Mouse (Mus musculus): ENCODE measurements around the gene Slbp.
A peak's percentile ranks its signal among the peaks of the same experiment; 100 is the strongest.

The Slbp gene

DNA sequence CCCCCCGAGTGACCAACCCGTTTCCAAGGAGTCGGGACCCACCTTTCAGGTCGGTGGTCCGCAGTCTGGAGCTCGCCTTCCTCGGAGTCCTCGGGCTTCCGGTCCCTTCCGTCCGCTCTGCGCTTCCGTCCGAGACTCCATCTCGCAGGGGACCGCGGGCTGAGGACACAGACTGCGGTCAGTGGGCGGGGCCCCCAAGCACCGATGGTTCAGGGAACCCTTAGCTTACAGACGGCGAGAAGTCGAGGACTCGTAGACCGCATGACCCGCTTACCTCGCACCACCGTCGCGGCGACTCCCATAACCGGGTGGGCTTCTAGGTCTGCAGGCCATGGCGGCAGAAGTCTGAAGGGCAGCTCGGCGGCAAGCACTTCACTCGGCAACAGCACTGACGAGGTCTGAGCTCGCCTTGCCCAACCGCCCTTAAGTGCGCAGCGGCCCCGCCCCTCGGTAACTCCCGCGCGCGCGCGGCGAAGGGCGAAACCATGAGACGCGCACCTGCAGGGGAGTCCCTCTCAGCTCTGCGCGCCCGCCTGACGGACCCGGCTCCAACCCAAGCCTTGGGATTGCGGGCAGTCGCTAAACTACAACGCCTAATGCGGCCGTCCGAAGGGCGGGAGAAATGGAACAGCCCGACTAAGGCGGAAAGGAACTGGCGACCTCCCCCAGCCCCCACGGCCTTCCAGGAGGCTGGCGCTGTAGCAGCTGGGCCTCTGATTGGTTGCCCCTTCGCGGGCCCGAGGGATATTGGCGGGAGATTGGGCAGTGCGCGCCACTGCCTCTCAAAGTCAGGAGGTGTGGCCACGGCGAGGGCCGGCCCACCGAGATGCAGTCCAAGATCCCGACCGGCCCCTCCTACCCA lies at the start of gene Slbp:
TSS of gene Slbp (minus strand) at position 654 of the 862 bp plus-strand sequence.
- DNase-seq: peak; percentile 98

- no peak for DNase-seq
These were observed 49.5 kb upstream of the Slbp start for GRCm38 (mm10) chr5:33701832-33702231.

DNA sequence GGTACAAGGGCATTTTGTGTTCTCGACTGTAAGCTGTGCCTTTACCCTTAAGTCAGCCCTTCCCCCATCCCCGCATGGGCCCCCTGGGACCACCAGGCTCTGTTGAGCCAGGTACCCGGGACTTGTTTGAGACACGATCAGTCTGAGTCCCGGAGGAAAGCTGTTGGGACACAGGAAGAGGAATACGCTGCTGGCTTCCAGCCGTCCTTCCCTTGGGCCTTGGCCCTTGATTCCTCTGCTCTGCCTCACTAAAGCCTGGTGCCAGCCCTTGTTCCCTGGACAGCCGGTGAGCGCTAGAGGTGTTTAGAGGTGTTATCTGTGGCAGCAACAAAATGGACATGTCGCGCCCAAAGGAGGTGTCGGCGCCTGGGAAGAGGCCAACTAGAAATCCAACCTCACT lies 47.6 kb upstream of the Slbp start:
- DNase-seq: no peak

GRCm38 (mm10) chr5:33698669-33699068 lies 46.3 kb upstream of the Slbp start:
- DNase-seq: no peak

- DNase-seq: no peak
These were observed 45.7 kb upstream of the Slbp start for GRCm38 (mm10) chr5:33697947-33698512.

- DNase-seq: no peak
These were observed 45.2 kb upstream of the Slbp start for GRCm38 (mm10) chr5:33697534-33697933.

DNA sequence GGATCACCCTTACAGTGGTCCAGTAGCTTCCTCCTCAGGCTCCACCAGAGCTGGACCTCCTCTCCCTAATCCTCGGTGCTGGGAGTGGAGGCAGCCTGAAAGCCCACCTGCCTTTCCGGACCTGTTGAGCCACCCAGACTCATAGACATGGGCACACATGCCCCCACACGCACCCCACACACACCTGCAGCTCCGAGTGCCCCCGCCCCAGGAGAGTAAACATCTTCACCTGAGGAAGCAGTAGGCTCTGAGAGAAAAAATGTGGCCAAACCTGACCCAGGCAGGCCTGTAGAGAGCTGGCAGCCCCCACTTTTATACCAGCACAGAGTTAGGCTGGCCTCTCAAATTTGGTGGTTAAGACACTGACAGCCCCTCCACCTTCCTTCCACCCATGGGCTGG lies 44.1 kb upstream of the Slbp start:
- DNase-seq: no peak

- no peak for DNase-seq
These were observed 43.3 kb upstream of the Slbp start for GRCm38 (mm10) chr5:33695718-33696121.

DNA sequence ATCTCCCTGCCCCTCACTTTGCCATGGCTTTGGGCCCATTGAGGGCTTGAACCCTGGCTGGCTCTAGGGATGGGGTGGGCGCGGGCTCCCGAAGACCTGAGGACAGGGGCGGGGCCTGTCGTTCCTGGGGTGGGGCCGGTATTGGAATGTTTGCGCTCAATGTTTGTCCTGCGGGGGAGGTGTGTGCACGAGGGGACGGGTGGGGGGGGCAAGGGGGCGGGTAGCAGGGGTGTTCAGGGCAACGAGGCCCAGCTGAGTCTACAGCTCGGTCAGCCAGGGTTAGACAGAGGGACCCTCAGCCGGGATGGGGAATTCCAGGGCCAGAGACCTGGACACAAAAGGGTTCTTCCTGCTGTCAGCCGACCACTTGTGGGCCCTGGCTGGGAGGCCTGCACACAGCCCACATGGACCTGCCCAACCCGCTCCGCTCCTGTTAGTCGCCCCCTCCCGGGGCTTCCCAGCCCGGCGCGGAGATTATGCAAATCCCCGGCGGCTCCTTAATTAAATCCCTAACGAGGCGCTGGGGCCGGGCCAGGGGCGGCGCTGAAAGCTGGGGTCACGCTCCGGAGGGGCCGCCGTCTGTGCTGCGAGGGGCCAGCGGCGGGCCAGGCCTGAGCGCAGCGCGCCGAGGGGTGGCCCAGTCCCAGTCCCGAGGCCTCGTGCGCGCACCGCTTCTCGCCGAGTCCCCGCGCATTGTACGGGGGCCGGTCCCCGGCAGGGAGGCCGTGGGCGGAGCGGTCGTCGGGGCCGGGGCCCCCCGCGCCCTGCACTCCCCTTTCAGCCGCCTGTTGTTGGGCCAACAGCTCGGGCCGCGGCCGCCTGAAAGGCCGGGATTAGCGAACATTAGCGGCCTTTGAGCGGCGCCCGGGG lies 42.7 kb upstream of the Slbp start:
- DNase-seq: peak; percentile 40

- DNase-seq: no peak
These were observed 42.1 kb upstream of the Slbp start for GRCm38 (mm10) chr5:33694461-33694847.

- DNase-seq: no peak
These were observed 40.0 kb upstream of the Slbp start for GRCm38 (mm10) chr5:33692393-33692792.

DNA sequence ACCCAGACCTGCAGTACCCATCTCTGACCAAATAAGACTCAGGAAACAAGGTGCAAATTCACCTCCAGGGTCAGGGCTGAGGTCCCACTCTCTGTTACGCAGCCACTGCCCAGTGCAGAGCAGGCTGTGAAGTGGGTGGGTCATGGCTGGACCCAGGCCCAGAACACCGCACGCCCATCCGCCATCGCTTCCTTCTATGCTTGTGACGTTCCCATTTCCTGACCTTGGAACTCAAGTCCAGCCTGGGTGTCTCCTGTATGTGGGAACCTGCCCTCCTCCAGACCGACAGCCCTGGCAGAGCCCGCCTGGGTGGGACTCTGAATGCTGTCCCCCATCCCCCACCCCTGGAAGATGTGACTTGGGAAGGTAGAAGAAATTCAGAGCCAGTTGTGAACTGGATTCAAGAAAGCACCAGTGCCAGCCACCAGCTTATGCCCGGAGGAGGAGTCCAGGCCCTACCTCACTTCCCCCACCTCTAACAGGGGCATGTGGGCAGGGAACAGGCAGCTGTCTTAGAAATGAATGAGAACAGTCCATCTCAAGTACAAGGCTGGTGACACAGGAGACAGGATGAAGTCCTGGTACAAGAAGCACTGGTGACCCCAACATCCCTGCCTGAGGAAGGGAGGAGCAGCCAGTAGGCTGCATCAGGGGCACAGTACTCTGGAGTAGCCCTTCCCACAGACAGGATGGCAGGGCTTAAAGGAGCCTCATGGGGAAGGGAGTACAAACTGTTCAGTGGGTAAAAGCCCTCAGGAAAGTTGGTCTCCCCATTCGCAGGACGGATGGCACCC lies 37.7 kb upstream of the Slbp start:
- peak; percentile 53 for DNase-seq

- no peak for DNase-seq
These were observed 37.0 kb upstream of the Slbp start for GRCm38 (mm10) chr5:33689221-33689844.

- no peak for DNase-seq
These were observed 36.2 kb upstream of the Slbp start for GRCm38 (mm10) chr5:33688278-33689220.

GRCm38 (mm10) chr5:33687142-33687541 lies 34.8 kb upstream of the Slbp start:
- no peak for DNase-seq

- DNase-seq: no peak
These were observed 32.6 kb upstream of the Slbp start for GRCm38 (mm10) chr5:33684932-33685331.

GRCm38 (mm10) chr5:33683897-33684652 lies 31.7 kb upstream of the Slbp start:
- DNase-seq: peak; percentile 73

- DNase-seq: no peak
These were observed 30.6 kb upstream of the Slbp start for GRCm38 (mm10) chr5:33682963-33683362.

DNA sequence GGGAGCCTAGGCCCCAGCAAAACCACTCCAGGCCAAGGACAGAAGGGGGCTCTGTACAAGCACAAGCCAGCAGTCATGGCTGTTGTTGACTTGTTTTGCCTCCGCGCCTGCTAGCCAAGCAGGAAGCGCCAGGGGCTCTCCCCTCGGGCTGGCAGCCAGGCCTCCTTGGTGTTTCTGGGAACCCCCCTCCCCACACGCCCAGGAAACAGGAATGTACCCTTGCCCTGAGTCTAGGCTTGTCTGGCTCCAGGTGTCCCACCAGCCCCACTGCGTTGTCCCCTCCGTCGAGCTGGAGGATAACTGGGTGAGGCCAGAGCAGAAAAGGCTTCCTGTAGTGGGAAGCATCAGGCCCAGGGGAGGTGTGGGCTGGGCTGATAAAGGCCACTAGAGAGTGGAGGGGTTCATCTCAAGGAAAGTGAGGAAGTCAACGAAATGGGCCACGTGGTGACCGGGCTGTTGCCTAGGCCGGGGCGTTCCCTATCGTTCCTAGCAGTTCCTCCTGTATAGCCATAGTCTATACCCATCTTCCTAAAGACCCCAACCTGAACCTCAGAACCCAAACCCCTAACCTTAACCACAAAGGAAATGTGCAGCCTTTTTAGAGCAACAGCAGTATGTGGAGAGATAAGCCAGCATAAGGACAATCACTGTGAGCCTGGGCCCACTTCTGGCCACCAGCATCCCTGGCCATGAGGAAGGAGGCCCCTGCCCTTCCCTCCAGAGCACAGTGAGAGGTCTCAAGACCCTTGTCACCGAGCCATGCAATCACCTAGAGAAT lies 29.4 kb upstream of the Slbp start:
- no peak for DNase-seq
